Mouse (Mus musculus) spleen, embryonic (tissue): ENCODE results near the gene Gm49392.
"Not testable (repeated sequence)": the region's sequence is repeated elsewhere in the genome, so short reads cannot be mapped to it uniquely, and the experiment has no call there.

Source experiments
- CTCF ChIA-PET: fragments of 350-600 bp; sonication (Branson Sonifier 250); formaldehyde crosslinking; loops from one replicate; lab custom pipeline; 2022; lab: Charles Lee

The Gm49392 gene

GRCm38 (mm10) chr13:60896794-60897193, at the start of gene Gm49392:
Gm49392 (minus strand) TSS chr13:60896894.
- CTCF ChIA-PET = not testable (repeated sequence)

GRCm38 (mm10) chr13:60941884-60942283, 45.2 kb upstream of the Gm49392 start, which contains the start of gene Tpbpa:
Tpbpa (minus strand) TSS chr13:60941984.
- CTCF ChIA-PET = not testable (repeated sequence)

GRCm38 (mm10) chr13:60936500-60936901, 39.8 kb upstream of the Gm49392 start, which contains the start of the genes Gm49391 and Ctla2a:
Gm49391 (minus strand) TSS chr13:60936571.
Ctla2a (minus strand) TSS chr13:60936625.
- CTCF ChIA-PET = no interaction called here

GRCm38 (mm10) chr13:60935490-60935889, 38.8 kb upstream of the Gm49392 start, which contains the start of gene Gm49393:
Gm49393 (minus strand) TSS chr13:60935590.
- CTCF ChIA-PET = not testable (repeated sequence)

GRCm38 (mm10) chr13:60904780-60905179, 8.1 kb upstream of the Gm49392 start, which contains the start of gene Tpbpb:
Tpbpb (minus strand) TSS chr13:60904880.
- CTCF ChIA-PET = not testable (repeated sequence)

- CTCF ChIA-PET = no interaction called here
These were observed 634 bp upstream of the Gm49392 start, which contains the start of gene Ctla2b for GRCm38 (mm10) chr13:60897328-60897727. Ctla2b (minus strand) TSS chr13:60897447.

GRCm38 (mm10) chr13:60895406-60896160, 1.1 kb downstream of the Gm49392 start:
- CTCF ChIA-PET = no interaction called here

GRCm38 (mm10) chr13:60892301-60892700, 4.4 kb downstream of the Gm49392 start:
- CTCF ChIA-PET = no interaction called here

GRCm38 (mm10) chr13:60864281-60864680, 32.4 kb downstream of the Gm49392 start, which contains the start of gene 4930486L24Rik:
4930486L24Rik (minus strand) TSS chr13:60864475.
- CTCF ChIA-PET = no interaction called here

- CTCF ChIA-PET = no interaction called here
These were observed 48.2 kb downstream of the Gm49392 start for GRCm38 (mm10) chr13:60848241-60849120.

- CTCF ChIA-PET = no interaction called here
These were observed 53.5 kb downstream of the Gm49392 start for GRCm38 (mm10) chr13:60843153-60843552.

- CTCF ChIA-PET = no interaction called here
These were observed 54.0 kb downstream of the Gm49392 start for GRCm38 (mm10) chr13:60842703-60843102.

GRCm38 (mm10) chr13:60839353-60839902, 57.3 kb downstream of the Gm49392 start:
- CTCF ChIA-PET = interaction anchor here (0.6 kb wide), 1 partner anchor 42 kb away, joined by 3 read pairs; no protein-coding TSS in a partner anchor

GRCm38 (mm10) chr13:60826052-60826451, 70.6 kb downstream of the Gm49392 start:
- CTCF ChIA-PET = no interaction called here

- CTCF ChIA-PET = no interaction called here
These were observed 76.1 kb downstream of the Gm49392 start for GRCm38 (mm10) chr13:60820486-60821175.

GRCm38 (mm10) chr13:60819469-60819868, 77.2 kb downstream of the Gm49392 start:
- CTCF ChIA-PET = no interaction called here

GRCm38 (mm10) chr13:60813722-60814121, 83.0 kb downstream of the Gm49392 start:
- CTCF ChIA-PET = no interaction called here

- CTCF ChIA-PET = no interaction called here
These were observed 83.9 kb downstream of the Gm49392 start for GRCm38 (mm10) chr13:60812768-60813167.

GRCm38 (mm10) chr13:60809690-60810089, 87.0 kb downstream of the Gm49392 start:
- CTCF ChIA-PET = no interaction called here

GRCm38 (mm10) chr13:60802749-60803148, 93.9 kb downstream of the Gm49392 start, which contains the start of gene Ctsll3:
Ctsll3 (minus strand) TSS chr13:60802849.
- CTCF ChIA-PET = no interaction called here
